8 mouse cellular contexts compared by ENCODE assay signal in the genomic region with DNA sequence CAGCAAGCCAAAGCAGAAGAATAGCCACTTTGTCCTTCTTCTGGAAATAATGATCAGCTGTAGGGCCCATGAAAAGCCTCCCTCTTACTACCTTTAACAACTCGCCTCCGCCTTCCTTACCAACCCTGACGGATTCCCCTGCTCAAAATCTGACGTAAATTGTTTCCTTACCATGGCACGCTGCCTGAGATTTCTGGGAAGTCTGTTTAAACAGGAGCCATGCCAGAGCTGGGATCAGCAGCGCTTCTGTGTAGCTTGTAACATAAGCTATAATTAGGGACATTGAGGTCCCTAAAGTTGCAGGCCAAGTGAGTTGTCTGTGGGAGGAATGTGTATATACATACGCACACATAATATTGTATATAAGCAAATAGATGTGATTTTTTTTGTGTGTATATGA.
A peak's percentile ranks its signal among the peaks of the same experiment; 100 is the strongest.
DNase-seq lines count a peak whose midpoint lies in the region; ATAC-seq lines count a peak whose summit lies in the region.

No protein-coding gene starts in this region.

- H3K36me3 ChIP-seq in forebrain, embryonic 16.5 days (ENCODE audit: control insufficient read depth, insufficient read depth): no peaks in the 10 kb centered on the region
- no peaks in the 10 kb centered on the region for H3K36me3 ChIP-seq in hindbrain, embryonic 10.5 days

- ATAC-seq in forebrain, embryonic 16.5 days: peak; percentile 69
- ATAC-seq in monocyte, adult 5-6 weeks (replicated peaks; ENCODE audit: insufficient number of reproducible peaks, low FRiP score, low TSS enrichment, poor library complexity, severe bottlenecking): no peak

- H3K4me1 ChIP-seq in forebrain, embryonic 16.5 days (replicated peaks; ENCODE audit: control insufficient read depth, insufficient read depth, low read length): no peaks in the 10 kb centered on the region
- H3K4me1 ChIP-seq in hindbrain, embryonic 10.5 days (replicated peaks): no peaks in the 10 kb centered on the region

- DNase-seq in kidney, postnatal 4 days: peak; percentile 23 to 34
- no peak for DNase-seq in kidney, adult 11 months
- peak; percentile 46 for DNase-seq in heart, postnatal 25 days (ENCODE audit: low spot score)
- DNase-seq in right cerebral cortex, postnatal 10 days (ENCODE audit: low spot score in 2 of 2): peak; percentile 70 to 74
- no peak for DNase-seq in thymus, postnatal 10 days (ENCODE audit: low spot score in 2 of 2)
- no peak for DNase-seq in hindbrain, embryonic 10.5 days (ENCODE audit: low spot score)

- H3K27ac ChIP-seq in forebrain, embryonic 16.5 days (ENCODE audit: low read length): no peak overlapping the region
- no peak overlapping the region for H3K27ac ChIP-seq in hindbrain, embryonic 10.5 days

- no peaks in the 10 kb centered on the region for H3K27me3 ChIP-seq in forebrain, embryonic 16.5 days (replicated peaks; ENCODE audit: control insufficient read depth, insufficient read depth, low read length)
- H3K27me3 ChIP-seq in hindbrain, embryonic 10.5 days (ENCODE audit: insufficient read depth, poor library complexity, severe bottlenecking): no peaks in the 10 kb centered on the region

- intact Hi-C loops in heart, postnatal 25 days (cut with DNase I): no loop called here

- H3K9me3 ChIP-seq in forebrain, embryonic 16.5 days (ENCODE audit: control insufficient read depth, low read length): no peaks in the 10 kb centered on the region
- no peaks in the 10 kb centered on the region for H3K9me3 ChIP-seq in hindbrain, embryonic 10.5 days

- H3K9ac ChIP-seq in forebrain, embryonic 16.5 days (replicated peaks; ENCODE audit: low read depth, low read length): no peak overlapping the region

- no peak overlapping the region for H3K4me3 ChIP-seq in forebrain, embryonic 16.5 days (replicated peaks; ENCODE audit: low read length)
- H3K4me3 ChIP-seq in hindbrain, embryonic 10.5 days: no peak overlapping the region

- no peak overlapping the region for H3K4me2 ChIP-seq in forebrain, embryonic 16.5 days (ENCODE audit: low read length)

- 33% methylated on average over 7 of the region's 7 CpGs for WGBS in forebrain, embryonic 16.5 days
- WGBS in hindbrain, embryonic 10.5 days: 82% methylated on average over 7 of the region's 7 CpGs

Comparison
In these comparisons a context has a peak if more than half of its experiments do, and no peak if none do; other contexts are left out.
1. DNase-seq: peak in kidney, postnatal 4 days (2 of 2), heart, postnatal 25 days (single experiment) and right cerebral cortex, postnatal 10 days (2 of 2); none in kidney, adult 11 months (single experiment), thymus, postnatal 10 days (0 of 2) and hindbrain, embryonic 10.5 days (single experiment).